Mouse (Mus musculus) heart, adult 2 months (tissue): ENCODE data around the gene Kpna3.

ENCODE experiments used
- CTCF ChIP-seq: fragments of 200-600 bp; IDR thresholded peaks from 2 replicates; pipeline ENCODE4 v1.8.1; 2022; ENCODE audit warnings: antibody characterized with exemption, mild to moderate bottlenecking, moderate library complexity
- EP300 ChIP-seq: fragments of 200-500 bp; IDR thresholded peaks from 2 replicates; pipeline ENCODE4 v1.6.1; 2011; ENCODE audit warnings: low read depth, low read length, control low read depth; ENCODE audit not compliant: insufficient read depth
- POLR2A ChIP-seq: fragments of 200-500 bp; IDR thresholded peaks from 2 replicates; pipeline ENCODE4 v1.6.1; 2011; ENCODE audit warnings: mild to moderate bottlenecking, low read depth, low read length, control low read depth; ENCODE audit not compliant: insufficient read depth

GRCm38 (mm10) chr14:61327618-61328450 lies 111.8 kb downstream of the Kpna3 start:
- TF ChIP-seq CTCF (peak; percentile 30), POLR2A (peak; percentile 55; the same call in 1 of the 2 replicates), EP300 (0 out of 2 replicates have a peak, but pooled peaks have one; percentile 26)
